Comparison of ENCODE assay signal across 8 mouse cellular contexts in the genomic region with DNA sequence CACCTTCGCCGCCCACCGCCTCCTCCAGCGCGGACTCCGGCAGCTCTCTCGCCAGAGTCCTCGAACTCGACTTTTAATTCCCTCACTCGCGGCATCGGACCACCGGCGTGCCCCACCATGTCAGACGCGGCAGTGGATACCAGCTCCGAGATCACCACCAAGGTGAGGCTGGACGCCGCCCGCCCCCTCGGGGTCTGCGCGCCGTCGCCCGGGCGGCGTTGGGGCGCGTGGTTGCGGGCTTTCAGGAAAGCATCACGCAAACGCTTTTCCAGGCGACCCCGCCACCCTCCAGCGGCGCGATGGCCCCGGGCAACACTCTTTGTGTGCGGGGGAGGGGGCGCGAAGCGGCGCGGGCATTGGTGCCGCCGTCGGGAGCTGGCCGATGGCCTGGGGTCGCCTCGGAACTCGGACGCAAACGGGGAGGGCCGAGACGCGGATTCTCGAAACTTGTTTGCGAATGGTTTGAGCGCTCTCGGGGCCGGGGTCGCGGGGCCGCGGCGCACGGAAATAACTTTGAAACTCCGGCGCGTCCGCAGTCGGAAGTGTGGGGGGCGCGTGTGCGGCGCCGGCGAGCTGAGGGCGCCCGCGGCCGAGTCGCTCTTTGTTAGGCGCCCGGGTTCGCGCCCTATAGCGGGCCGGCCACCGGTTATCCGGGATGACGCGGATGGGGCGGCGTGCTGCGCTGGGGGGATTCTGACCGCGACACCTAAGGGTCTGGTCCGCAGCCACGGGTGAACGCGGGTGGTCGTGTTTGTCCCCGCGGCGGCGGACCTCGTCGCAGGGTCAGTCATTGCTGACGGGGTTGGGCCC. TPM values are rescaled to one million over a fixed set of nuclear protein-coding genes. Genes with fewer than 3 reads are reported as not detected.
DNase-seq lines count a peak whose midpoint lies in the region; ATAC-seq lines count a peak whose summit lies in the region.

No protein-coding gene starts in this region.

- H3K9ac ChIP-seq in lung, embryonic 15.5 days: peak overlapping the region; percentile 95

- peaks cover 55% of the 10 kb centered on the region for H3K4me1 ChIP-seq in lung, embryonic 15.5 days

- WGBS in lung, embryonic 15.5 days: under 1% methylated on average over 111 of the region's 111 CpGs

- H3K4me2 ChIP-seq in lung, embryonic 15.5 days: peak overlapping the region; percentile 86

- no peak for ATAC-seq in lung, embryonic 15.5 days (ENCODE audit: borderline replicate concordance, extremely low read depth, low FRiP score, low TSS enrichment)
- no peak for ATAC-seq in megakaryocyte-erythroid progenitor cell, adult 5-6 weeks (replicated peaks; ENCODE audit: low FRiP score, low TSS enrichment, poor library complexity, severe bottlenecking)

- no peaks in the 10 kb centered on the region for H3K9me3 ChIP-seq in lung, embryonic 15.5 days

- H3K36me3 ChIP-seq in lung, embryonic 15.5 days: peaks cover 26% of the 10 kb centered on the region

- H3K4me3 ChIP-seq in lung, embryonic 15.5 days: peak overlapping the region; percentile 90

- H3K27ac ChIP-seq in lung, embryonic 15.5 days: peak overlapping the region; percentile 100

- H3K27me3 ChIP-seq in lung, embryonic 15.5 days: no peaks in the 10 kb centered on the region

- DNase-seq in layer of hippocampus, adult 11-12 months (ENCODE audit: low spot score): peak; percentile 46
- no peak for DNase-seq in layer of hippocampus, postnatal 36 days
- DNase-seq in cerebellum, adult 9-11 months: peak; percentile 84
- DNase-seq in gastrocnemius, postnatal 4 days (ENCODE audit: low spot score in 2 of 2): peak; percentile 55
- peak; percentile 54 for DNase-seq in kidney, adult 9 months
- peak; percentile 60 for DNase-seq in right cerebral cortex, postnatal 4 days

RNA-seq across cellular contexts. Expression of a gene that starts 0.5 kb away (rescaled TPM):
- 100 to 1,000 TPM; 507 to 508 TPM for total RNA-seq in layer of hippocampus, postnatal 36 days (2021)
- total RNA-seq in gastrocnemius, postnatal 4 days (2021): 100 to 1,000 TPM; 655 to 661 TPM
- 2,819 and 2,940 TPM in 2 replicates for polyA plus RNA-seq in lung, embryonic 15.5 days (2015; fragmentation: Nextera tagmentation; extraction: Ambion mirVana)
- 2,834 and 3,273 TPM in 2 replicates for total RNA-seq in megakaryocyte-erythroid progenitor cell, adult 5-6 weeks (2014; fragmentation: Nextera tagmentation)
- 4,983 and 7,914 TPM in 2 replicates for total RNA-seq in megakaryocyte-erythroid progenitor cell, adult 5-6 weeks (2017)

RNA-seq across cellular contexts. Expression of a gene that starts 55.4 kb away (rescaled TPM):
- 10 to 100 TPM; 54.1 to 59.4 TPM for total RNA-seq in layer of hippocampus, postnatal 36 days (2021)
- total RNA-seq in gastrocnemius, postnatal 4 days (2021): 10 to 100 TPM; 52.1 to 53.6 TPM
- 64.0 and 64.4 TPM in 2 replicates for polyA plus RNA-seq in lung, embryonic 15.5 days (2015; fragmentation: Nextera tagmentation; extraction: Ambion mirVana)
- total RNA-seq in megakaryocyte-erythroid progenitor cell, adult 5-6 weeks (2014; fragmentation: Nextera tagmentation): 36.5 and 52.7 TPM in 2 replicates
- 13.2 TPM in 2 replicates for total RNA-seq in megakaryocyte-erythroid progenitor cell, adult 5-6 weeks (2017)

RNA-seq across cellular contexts. Expression of a gene that starts 55.7 kb away (rescaled TPM):
- 10 to 100 TPM; 19.4 to 22.0 TPM for total RNA-seq in layer of hippocampus, postnatal 36 days (2021)
- 10 to 100 TPM; 15.7 to 16.8 TPM for total RNA-seq in gastrocnemius, postnatal 4 days (2021)
- polyA plus RNA-seq in lung, embryonic 15.5 days (2015; fragmentation: Nextera tagmentation; extraction: Ambion mirVana): 36.0 and 37.8 TPM in 2 replicates
- 21.2 and 25.6 TPM in 2 replicates for total RNA-seq in megakaryocyte-erythroid progenitor cell, adult 5-6 weeks (2014; fragmentation: Nextera tagmentation)
- total RNA-seq in megakaryocyte-erythroid progenitor cell, adult 5-6 weeks (2017): 17.2 and 19.1 TPM in 2 replicates

Comparison
In these comparisons a context has a peak if more than half of its experiments do, and no peak if none do; other contexts are left out.
1. DNase-seq: peak in layer of hippocampus, adult 11-12 months (single experiment), cerebellum, adult 9-11 months (single experiment), gastrocnemius, postnatal 4 days (2 of 2), kidney, adult 9 months (single experiment) and right cerebral cortex, postnatal 4 days (single experiment); none in layer of hippocampus, postnatal 36 days (0 of 2).
2. RNA of a gene that starts 0.5 kb away (total RNA-seq): 2,834 to 7,914 TPM in megakaryocyte-erythroid progenitor cell, adult 5-6 weeks; 655 to 661 TPM in gastrocnemius, postnatal 4 days and 507 to 508 TPM in layer of hippocampus, postnatal 36 days; every median in the first group is over 4 times any median in the second.